Mouse (Mus musculus): ENCODE measurements around the gene Slc25a11. TPM values are rescaled to one million over a fixed set of nuclear protein-coding genes. Genes with fewer than 3 reads are reported as not detected.

Gene Slc25a11
- 100 to 1,000 TPM; 120 to 124 TPM for total RNA-seq (2021)
- long read RNA-seq, experiment 1, transcript Slc25a11-201 (8 exons, 1,711 nt), result major isoform, 154 of 171 reads
- long read RNA-seq, experiment 1, partial matches to known transcripts, result 4 of 171 reads
- long read RNA-seq, experiment 1, other reads (novel, unspliced or antisense), result 13 of 171 reads
- long read RNA-seq, experiment 2, transcript Slc25a11-201 (8 exons, 1,711 nt), result major isoform, 141 of 156 reads
- long read RNA-seq, experiment 2, partial matches to known transcripts, result 3 of 156 reads
- long read RNA-seq, experiment 2, other reads (novel, unspliced or antisense), result 12 of 156 reads

GRCm38 (mm10) chr11:70646691-70647650 lies at the start of gene Slc25a11, which contains the start of gene Rnf167:
Gene Slc25a11, minus strand, starts transcription at chr11:70647479.
Gene Rnf167, plus strand, starts transcription at chr11:70647235.
- peak; percentile 95 to 97 for DNase-seq (ENCODE audit: low spot score in 2 of 2)

- no peak for DNase-seq (ENCODE audit: low spot score in 2 of 2)
These were observed 46.2 kb upstream of the Slc25a11 start for GRCm38 (mm10) chr11:70693504-70693903.

GRCm38 (mm10) chr11:70689578-70689977 lies 42.3 kb upstream of the Slc25a11 start:
- DNase-seq (ENCODE audit: low spot score in 2 of 2), result no peak

- no peak for DNase-seq (ENCODE audit: low spot score in 2 of 2)
These were observed 41.1 kb upstream of the Slc25a11 start for GRCm38 (mm10) chr11:70688372-70688771.

GRCm38 (mm10) chr11:70687601-70688199 lies 40.4 kb upstream of the Slc25a11 start, which contains the start of gene Camta2:
Gene Camta2, minus strand, starts transcription at chr11:70688105.
- DNase-seq (ENCODE audit: low spot score in 2 of 2), result peak; percentile 86 to 88

GRCm38 (mm10) chr11:70686901-70687566 lies 39.8 kb upstream of the Slc25a11 start:
- DNase-seq (ENCODE audit: low spot score in 2 of 2), result peak; percentile 71 to 82

GRCm38 (mm10) chr11:70683640-70684039 lies 36.4 kb upstream of the Slc25a11 start:
- no peak for DNase-seq (ENCODE audit: low spot score in 2 of 2)

GRCm38 (mm10) chr11:70681897-70682581 lies 34.8 kb upstream of the Slc25a11 start:
- no peak for DNase-seq (ENCODE audit: low spot score in 2 of 2)

GRCm38 (mm10) chr11:70681170-70681569 lies 33.9 kb upstream of the Slc25a11 start:
- DNase-seq (ENCODE audit: low spot score in 2 of 2), result no peak

- no peak for DNase-seq (ENCODE audit: low spot score in 2 of 2)
These were observed 32.6 kb upstream of the Slc25a11 start for GRCm38 (mm10) chr11:70679894-70680293.

GRCm38 (mm10) chr11:70679361-70679760 lies 32.1 kb upstream of the Slc25a11 start:
- no peak for DNase-seq (ENCODE audit: low spot score in 2 of 2)

- DNase-seq (ENCODE audit: low spot score in 2 of 2), result no peak
These were observed 31.3 kb upstream of the Slc25a11 start for GRCm38 (mm10) chr11:70678576-70678975.

- no peak for DNase-seq (ENCODE audit: low spot score in 2 of 2)
These were observed 30.8 kb upstream of the Slc25a11 start for GRCm38 (mm10) chr11:70678092-70678491.

- DNase-seq (ENCODE audit: low spot score in 2 of 2), result no peak
These were observed 27.2 kb upstream of the Slc25a11 start for GRCm38 (mm10) chr11:70674501-70674900.

GRCm38 (mm10) chr11:70674014-70674413 lies 26.7 kb upstream of the Slc25a11 start:
- no peak for DNase-seq (ENCODE audit: low spot score in 2 of 2)

- DNase-seq (ENCODE audit: low spot score in 2 of 2), result no peak
These were observed 24.2 kb upstream of the Slc25a11 start for GRCm38 (mm10) chr11:70671333-70672047.

- peak in 1 of 2 experiments; percentile 20 for DNase-seq (ENCODE audit: low spot score in 2 of 2)
These were observed 23.2 kb upstream of the Slc25a11 start for GRCm38 (mm10) chr11:70670483-70670882.

GRCm38 (mm10) chr11:70669582-70670345 lies 22.5 kb upstream of the Slc25a11 start:
- DNase-seq (ENCODE audit: low spot score in 2 of 2), result peak; percentile 41 to 48
